Comparison of ENCODE assay signal across 9 mouse cellular contexts in genomic region chr7:27732508-27732907, GRCm38 (mm10). TPM values are rescaled to one million over a fixed set of nuclear protein-coding genes. Genes with fewer than 3 reads are reported as not detected.
DNase-seq lines count a peak whose midpoint lies in the region; ATAC-seq and TF ChIP-seq lines count a peak whose summit lies in the region.
"Had no signal": no experiment of that assay in that cellular context is flagged by ENCODE, and none has a peak within 500 bp of the region (broad histone marks: within the 10 kb centered on the region; RNA-seq: fewer than 3 reads in every experiment).

No protein-coding gene starts in this region.

- H3K9ac ChIP-seq in kidney, postnatal 0 days (ENCODE audit: low read depth, low read length): peak overlapping the region; percentile 72; the same call in 1 of the 2 replicates
- H3K9ac ChIP-seq in embryonic facial prominence, embryonic 15.5 days: no peak overlapping the region
- H3K9ac ChIP-seq in limb, embryonic 11.5 days (ENCODE audit: low read length): no peak overlapping the region; the same call in 1 of the 2 replicates
- peak overlapping the region; percentile 94 for H3K9ac ChIP-seq in neural tube, embryonic 14.5 days (replicated peaks; ENCODE audit: low read depth, low read length)

- H3K9me3 ChIP-seq in kidney, postnatal 0 days (replicated peaks; ENCODE audit: low read length): no peaks in the 10 kb centered on the region
- no peaks in the 10 kb centered on the region for H3K9me3 ChIP-seq in embryonic facial prominence, embryonic 15.5 days (replicated peaks)
- no peaks in the 10 kb centered on the region for H3K9me3 ChIP-seq in limb, embryonic 11.5 days (ENCODE audit: control insufficient read depth, low read length)
- H3K9me3 ChIP-seq in neural tube, embryonic 14.5 days (ENCODE audit: control insufficient read depth, low read length): no peaks in the 10 kb centered on the region

- no peaks in the 10 kb centered on the region for H3K36me3 ChIP-seq in kidney, postnatal 0 days (ENCODE audit: insufficient read depth, low read length)
- H3K36me3 ChIP-seq in embryonic facial prominence, embryonic 15.5 days: no peaks in the 10 kb centered on the region
- no peaks in the 10 kb centered on the region; the same call in 1 of the 2 replicates for H3K36me3 ChIP-seq in limb, embryonic 11.5 days (ENCODE audit: control insufficient read depth, insufficient read depth, low read length)
- no peaks in the 10 kb centered on the region for H3K36me3 ChIP-seq in neural tube, embryonic 14.5 days (ENCODE audit: control insufficient read depth, insufficient read depth, low read length)

- no peaks in the 10 kb centered on the region for H3K4me1 ChIP-seq in kidney, postnatal 0 days (replicated peaks; ENCODE audit: insufficient read depth, low read length)
- H3K4me1 ChIP-seq in embryonic facial prominence, embryonic 15.5 days: peaks cover 13% of the 10 kb centered on the region
- H3K4me1 ChIP-seq in limb, embryonic 11.5 days (ENCODE audit: control insufficient read depth, insufficient read depth, low read length): no peaks in the 10 kb centered on the region
- H3K4me1 ChIP-seq in neural tube, embryonic 14.5 days (ENCODE audit: control insufficient read depth, insufficient read depth, low read length): peaks cover 14% of the 10 kb centered on the region

- TF ChIP-seq CTCF in kidney, postnatal 0 days (IDR thresholded peaks at IDR 0.05; ENCODE audit: low read depth): no peak

- ATAC-seq in kidney, postnatal 0 days (replicated peaks; ENCODE audit: low FRiP score, low read depth): no peak
- ATAC-seq in embryonic facial prominence, embryonic 15.5 days (ENCODE audit: insufficient number of reproducible peaks, low FRiP score, low TSS enrichment, low read depth): no peak
- no peak for ATAC-seq in limb, embryonic 11.5 days (ENCODE audit: insufficient number of reproducible peaks, low FRiP score, low TSS enrichment, low read depth)
- no peak for ATAC-seq in neural tube, embryonic 14.5 days (ENCODE audit: low read depth)
- ATAC-seq in inflammation-experienced regulatory T-cells, adult 6 months: no peak

- H3K27me3 ChIP-seq in kidney, postnatal 0 days (ENCODE audit: insufficient read depth, low read length): no peaks in the 10 kb centered on the region
- H3K27me3 ChIP-seq in embryonic facial prominence, embryonic 15.5 days: no peaks in the 10 kb centered on the region
- no peaks in the 10 kb centered on the region for H3K27me3 ChIP-seq in limb, embryonic 11.5 days (ENCODE audit: control insufficient read depth, insufficient read depth, low read length)
- no peaks in the 10 kb centered on the region for H3K27me3 ChIP-seq in neural tube, embryonic 14.5 days (ENCODE audit: control insufficient read depth, insufficient read depth, low read length)
- H3K27me3 ChIP-seq: Patski had no signal

- H3K27ac ChIP-seq in kidney, postnatal 0 days: peak overlapping the region; percentile 94; the same call in 1 of the 2 replicates
- H3K27ac ChIP-seq in embryonic facial prominence, embryonic 15.5 days (replicated peaks): peak overlapping the region; percentile 97
- H3K27ac ChIP-seq in limb, embryonic 11.5 days (replicated peaks; ENCODE audit: low read depth, low read length): no peak overlapping the region
- H3K27ac ChIP-seq in neural tube, embryonic 14.5 days (ENCODE audit: low read depth, low read length): peak overlapping the region; percentile 94

- peak overlapping the region; percentile 76 for H3K4me2 ChIP-seq in kidney, postnatal 0 days (ENCODE audit: low read length)
- peak overlapping the region; percentile 61 for H3K4me2 ChIP-seq in embryonic facial prominence, embryonic 15.5 days (replicated peaks)
- H3K4me2 ChIP-seq in limb, embryonic 11.5 days (ENCODE audit: low read depth, severe bottlenecking): peak overlapping the region; percentile 76
- peak overlapping the region; percentile 64 for H3K4me2 ChIP-seq in neural tube, embryonic 14.5 days (ENCODE audit: low read depth, low read length)

- no peak overlapping the region for H3K4me3 ChIP-seq in kidney, postnatal 0 days (replicated peaks; ENCODE audit: low read depth, low read length)
- H3K4me3 ChIP-seq in embryonic facial prominence, embryonic 15.5 days (replicated peaks): peak overlapping the region; percentile 74
- peak overlapping the region; percentile 79 for H3K4me3 ChIP-seq in limb, embryonic 11.5 days (ENCODE audit: low read depth, low read length)
- H3K4me3 ChIP-seq in neural tube, embryonic 14.5 days (ENCODE audit: low read depth, low read length): peak overlapping the region; percentile 56

- 82% methylated on average over 6 of the region's 6 CpGs for WGBS in kidney, postnatal 0 days
- WGBS in embryonic facial prominence, embryonic 15.5 days: 65% methylated on average over 6 of the region's 6 CpGs
- 87% methylated on average over 6 of the region's 6 CpGs for WGBS in limb, embryonic 11.5 days
- WGBS in neural tube, embryonic 14.5 days: 60% methylated on average over 6 of the region's 6 CpGs

- DNase-seq in kidney, postnatal 0 days (ENCODE audit: low spot score): no peak
- DNase-seq in kidney, adult 18-20 months: no peak
- DNase-seq in limb, embryonic 11.5 days (ENCODE audit: low spot score): no peak
- DNase-seq in thymus, postnatal 0 days (ENCODE audit: low spot score): no peak
- DNase-seq in MN1 (ENCODE audit: low spot score): no peak

RNA-seq across cellular contexts. Expression of gene Zfp60, which starts 1.3 kb away (rescaled TPM):
- 20.8 and 23.9 TPM in 2 replicates for polyA plus RNA-seq in kidney, postnatal 0 days (2015; fragmentation: Nextera tagmentation; extraction: Ambion mirVana)
- polyA plus RNA-seq in embryonic facial prominence, embryonic 15.5 days (2015; fragmentation: Nextera tagmentation; extraction: Ambion mirVana): 37.7 and 38.2 TPM in 2 replicates
- polyA plus RNA-seq in limb, embryonic 11.5 days (2014; fragmentation: Nextera tagmentation; extraction: Ambion mirVana): 45.6 and 49.9 TPM in 2 replicates
- 98.5 and 117 TPM in 2 replicates for polyA plus RNA-seq in neural tube, embryonic 14.5 days (2014; fragmentation: Nextera tagmentation; extraction: Ambion mirVana)
- 10 to 100 TPM in 1 of 3 experiments, 1 to 10 TPM in 2; 7.2 to 12.6 (median 8.5) TPM for polyA plus RNA-seq in inflammation-experienced regulatory T-cells, adult 6 months (2017; shearing (Covaris generic))
- polyA plus RNA-seq in thymus, postnatal 0 days (2015; fragmentation: Nextera tagmentation; extraction: Ambion mirVana): 13.5 and 14.8 TPM in 2 replicates

RNA-seq across cellular contexts. Expression of gene Zfp607b, which starts 43.4 kb away (rescaled TPM):
- 2.9 and 3.2 TPM in 2 replicates for polyA plus RNA-seq in kidney, postnatal 0 days (2015; fragmentation: Nextera tagmentation; extraction: Ambion mirVana)
- polyA plus RNA-seq in embryonic facial prominence, embryonic 15.5 days (2015; fragmentation: Nextera tagmentation; extraction: Ambion mirVana): 3.6 and 4.9 TPM in 2 replicates
- 2.8 and 3.1 TPM in 2 replicates for polyA plus RNA-seq in limb, embryonic 11.5 days (2014; fragmentation: Nextera tagmentation; extraction: Ambion mirVana)
- 12.2 and 13.1 TPM in 2 replicates for polyA plus RNA-seq in neural tube, embryonic 14.5 days (2014; fragmentation: Nextera tagmentation; extraction: Ambion mirVana)
- polyA plus RNA-seq in inflammation-experienced regulatory T-cells, adult 6 months (2017; shearing (Covaris generic)): 1 to 10 TPM; 1.9 to 3.5 (median 3.3) TPM
- 2.8 and 3.5 TPM in 2 replicates for polyA plus RNA-seq in thymus, postnatal 0 days (2015; fragmentation: Nextera tagmentation; extraction: Ambion mirVana)

RNA-seq across cellular contexts. Expression of gene Map3k10, which starts 58.1 kb away (rescaled TPM):
- 5.0 and 6.8 TPM in 2 replicates for polyA plus RNA-seq in kidney, postnatal 0 days (2015; fragmentation: Nextera tagmentation; extraction: Ambion mirVana)
- 10.1 and 11.3 TPM in 2 replicates for polyA plus RNA-seq in embryonic facial prominence, embryonic 15.5 days (2015; fragmentation: Nextera tagmentation; extraction: Ambion mirVana)
- 6.8 and 8.6 TPM in 2 replicates for polyA plus RNA-seq in limb, embryonic 11.5 days (2014; fragmentation: Nextera tagmentation; extraction: Ambion mirVana)
- polyA plus RNA-seq in neural tube, embryonic 14.5 days (2014; fragmentation: Nextera tagmentation; extraction: Ambion mirVana): 17.0 and 22.3 TPM in 2 replicates
- polyA plus RNA-seq in inflammation-experienced regulatory T-cells, adult 6 months (2017; shearing (Covaris generic)): 1 to 10 TPM in 1 of 3 experiments, under 1 TPM in 2; 0.88 to 1.4 (median 0.91) TPM
- 5.2 and 7.2 TPM in 2 replicates for polyA plus RNA-seq in thymus, postnatal 0 days (2015; fragmentation: Nextera tagmentation; extraction: Ambion mirVana)

Comparison
In these comparisons a context has a peak if more than half of its experiments do, and no peak if none do; other contexts are left out.
1. H3K9ac ChIP-seq: peak in kidney, postnatal 0 days (single experiment) and neural tube, embryonic 14.5 days (single experiment); none in embryonic facial prominence, embryonic 15.5 days (single experiment) and limb, embryonic 11.5 days (single experiment).
2. Peak in every context shown above with its lines, with median percentiles within 50 percentile points of each other: H3K4me2 ChIP-seq.